Mouse (Mus musculus) embryo, embryonic 11 days (tissue): ENCODE measurements around the gene Pdgfb.

Experiments used
- DNase-seq: peaks from one replicate; pipeline ENCODE4 v3.0.0-alpha.2; 2015

Pdgfb gene

DNA sequence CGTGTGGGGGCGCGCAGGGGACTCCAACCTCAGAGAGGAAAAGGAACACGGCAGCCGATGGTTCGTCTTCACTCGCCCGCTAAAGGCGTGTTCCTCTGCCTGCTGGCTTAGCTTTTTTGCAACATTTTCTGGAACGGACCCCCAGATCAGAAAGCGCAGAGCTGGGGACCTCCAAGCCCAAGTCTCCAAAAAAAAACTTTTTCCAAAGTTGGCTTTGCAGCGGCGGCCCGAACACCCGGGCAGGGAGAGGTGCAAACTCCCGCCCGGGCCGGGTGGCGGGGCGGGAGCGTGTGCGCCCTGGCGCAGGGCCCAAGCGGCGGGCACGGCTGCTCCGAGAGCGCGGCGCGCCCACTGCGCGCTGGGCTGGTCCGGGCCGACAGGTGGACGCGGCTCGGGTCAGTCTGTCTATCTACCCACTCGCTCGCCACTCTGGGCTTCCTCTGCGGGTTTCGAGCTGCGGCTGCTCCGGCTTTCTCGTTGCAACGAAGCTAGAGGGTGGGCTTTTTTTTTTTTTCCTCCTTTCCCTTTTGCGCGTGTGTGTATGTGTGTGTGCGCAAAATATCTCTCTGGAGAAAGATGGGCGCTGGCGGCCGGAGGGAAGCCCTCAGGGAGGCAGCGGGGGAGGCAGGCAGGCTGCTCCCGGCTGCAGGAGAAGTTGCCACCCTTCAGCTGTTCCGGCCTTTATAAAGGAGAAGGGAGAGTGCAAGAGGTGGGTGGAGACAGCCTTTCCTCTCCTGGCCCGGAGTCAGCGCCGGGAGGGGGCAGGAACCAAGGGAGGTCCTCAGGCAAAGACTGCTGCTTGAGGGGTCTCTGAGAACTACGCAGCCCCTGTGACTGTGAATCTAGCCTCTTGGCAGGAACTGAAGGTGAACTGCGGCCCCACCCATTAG, at the start of gene Pdgfb:
Gene Pdgfb, minus strand, starts transcription at position 657 of the 890 bp plus-strand sequence.
- DNase-seq: peak; percentile 43

- no peak for DNase-seq
Observed at GRCm38 (mm10) chr15:80062821-80063220, 48.0 kb upstream of the Pdgfb start.

DNA sequence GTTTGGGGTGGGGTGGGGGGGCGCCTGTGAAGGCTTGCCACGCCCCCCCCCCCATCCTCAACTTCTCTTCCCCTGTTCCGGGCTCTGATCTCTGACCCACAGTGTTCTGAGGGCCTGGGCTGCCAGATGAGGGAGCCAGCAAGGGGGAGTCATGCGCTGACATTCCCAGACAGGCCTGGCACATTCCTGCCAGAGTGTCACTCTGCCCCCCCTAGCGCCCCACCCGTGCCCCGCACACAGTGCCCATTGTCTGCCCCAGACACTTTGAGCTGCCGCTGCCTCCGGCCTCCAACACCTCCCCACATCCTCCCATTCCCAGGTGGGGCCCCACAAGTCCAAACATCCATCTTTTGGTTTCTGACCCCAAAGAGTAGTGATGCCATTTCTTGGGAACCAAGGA, 47.6 kb upstream of the Pdgfb start:
- DNase-seq: no peak

- no peak for DNase-seq
Observed at GRCm38 (mm10) chr15:80061071-80061550, 46.3 kb upstream of the Pdgfb start.

DNA sequence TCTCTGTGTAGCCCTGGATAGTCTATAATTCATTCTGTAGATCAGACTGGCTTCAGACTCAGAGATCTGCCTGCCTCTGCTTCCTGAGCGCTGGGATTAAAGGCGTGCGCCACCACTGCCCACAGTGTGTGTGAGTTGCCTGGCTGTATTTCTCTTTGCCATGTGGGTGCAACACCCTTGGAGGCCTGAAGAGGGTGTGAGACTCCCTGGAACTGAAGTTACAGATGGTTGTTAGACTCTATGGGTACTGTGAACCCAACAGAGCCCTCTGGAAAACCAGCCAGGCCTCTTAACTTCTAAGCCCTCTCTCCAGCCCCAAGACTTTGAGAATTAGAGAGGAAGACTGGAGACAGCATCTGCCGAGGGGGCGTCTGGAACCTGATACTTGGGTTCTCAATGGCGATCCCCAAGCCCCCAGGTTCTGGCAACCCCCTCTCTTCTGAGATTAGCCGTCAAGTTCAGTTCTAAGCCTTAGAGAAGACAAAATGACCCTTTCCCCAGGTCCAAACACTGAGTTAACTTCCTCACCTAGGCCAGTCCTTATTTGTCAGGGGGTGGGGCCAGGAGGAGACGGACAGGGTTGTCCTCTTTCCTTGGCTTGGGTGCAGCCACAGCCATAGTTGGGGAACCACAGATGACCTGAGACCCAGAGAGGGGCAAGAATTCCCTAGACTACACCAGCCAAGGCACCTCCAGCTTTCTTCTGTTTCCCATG, 45.7 kb upstream of the Pdgfb start:
- no peak for DNase-seq

DNA sequence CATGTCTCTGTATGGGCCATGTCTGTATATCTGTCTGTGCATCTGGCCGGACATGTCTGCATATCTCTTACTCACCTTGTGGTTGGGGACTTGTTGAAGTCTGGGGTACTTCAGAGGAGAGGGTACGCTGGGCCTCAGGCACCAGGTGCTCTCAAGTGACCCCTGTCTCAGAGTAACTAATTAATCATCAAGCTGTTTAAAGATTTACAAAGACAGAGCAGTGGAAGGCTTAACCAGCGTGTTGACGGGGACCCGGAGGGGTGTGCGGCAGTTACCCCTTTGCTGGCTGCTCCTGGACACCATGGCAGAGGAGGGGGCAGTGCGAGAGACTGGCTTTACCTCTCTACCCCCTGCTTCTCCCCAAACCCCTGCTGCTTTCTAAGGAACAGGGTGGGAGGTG, 44.8 kb upstream of the Pdgfb start:
- no peak for DNase-seq

DNA sequence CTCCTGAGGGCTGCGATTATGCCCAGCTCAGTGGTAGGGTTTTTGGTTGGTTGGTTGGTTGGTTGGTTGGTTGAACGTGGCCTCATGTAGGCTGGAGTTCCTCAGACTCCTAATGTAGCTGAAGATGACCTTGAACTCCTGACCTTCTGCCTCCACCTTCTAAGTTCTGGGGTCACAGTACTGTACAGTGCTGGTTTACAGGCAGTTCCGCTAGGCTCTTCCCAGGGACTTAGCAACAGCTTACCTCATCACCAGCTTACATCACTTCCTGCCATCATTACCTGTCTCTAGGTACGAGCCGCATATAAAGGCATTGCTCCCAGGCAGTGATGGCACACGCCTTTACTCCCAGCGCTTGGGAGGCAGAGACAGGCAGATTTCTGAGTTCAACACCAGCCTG, 43.4 kb upstream of the Pdgfb start:
- DNase-seq: no peak

- DNase-seq: no peak
Observed at GRCm38 (mm10) chr15:80054034-80054710, 39.4 kb upstream of the Pdgfb start.

GRCm38 (mm10) chr15:80053381-80054033, 38.7 kb upstream of the Pdgfb start:
- DNase-seq: no peak

GRCm38 (mm10) chr15:80051782-80052181, 37.0 kb upstream of the Pdgfb start:
- DNase-seq: no peak

DNA sequence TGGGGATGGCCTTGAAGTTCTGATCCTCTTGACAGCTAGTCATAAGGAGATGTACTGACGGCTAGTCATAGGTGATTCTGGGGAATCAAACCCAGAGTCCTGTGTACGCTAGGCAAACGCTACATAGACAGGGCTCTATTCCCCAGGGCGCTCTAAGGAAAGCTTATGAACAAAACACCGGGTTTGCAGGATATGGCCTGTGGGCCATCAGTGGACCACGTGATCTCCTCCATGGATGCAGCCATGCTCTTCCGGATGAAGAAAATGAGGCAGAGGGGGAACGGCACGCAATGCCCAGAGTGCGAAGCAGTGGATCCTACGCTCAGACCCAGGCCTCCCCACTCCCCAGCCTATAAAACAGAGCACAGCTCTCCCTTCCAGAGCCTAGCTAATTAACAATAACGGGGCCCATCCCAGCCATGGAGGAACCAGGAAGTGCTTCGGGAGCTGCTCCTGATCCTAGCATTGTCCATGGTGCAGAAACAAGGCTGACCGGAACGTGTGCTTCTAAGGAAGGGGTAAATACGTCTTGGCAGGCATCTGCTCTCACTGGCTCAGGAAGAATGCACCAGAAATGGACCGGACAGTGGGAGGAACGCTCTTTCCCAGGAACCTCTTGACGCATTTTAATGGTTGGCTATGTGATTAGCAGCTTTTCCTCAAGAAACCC, 36.5 kb upstream of the Pdgfb start:
- no peak for DNase-seq

- DNase-seq: no peak
Observed at GRCm38 (mm10) chr15:80050093-80050492, 35.3 kb upstream of the Pdgfb start.

DNA sequence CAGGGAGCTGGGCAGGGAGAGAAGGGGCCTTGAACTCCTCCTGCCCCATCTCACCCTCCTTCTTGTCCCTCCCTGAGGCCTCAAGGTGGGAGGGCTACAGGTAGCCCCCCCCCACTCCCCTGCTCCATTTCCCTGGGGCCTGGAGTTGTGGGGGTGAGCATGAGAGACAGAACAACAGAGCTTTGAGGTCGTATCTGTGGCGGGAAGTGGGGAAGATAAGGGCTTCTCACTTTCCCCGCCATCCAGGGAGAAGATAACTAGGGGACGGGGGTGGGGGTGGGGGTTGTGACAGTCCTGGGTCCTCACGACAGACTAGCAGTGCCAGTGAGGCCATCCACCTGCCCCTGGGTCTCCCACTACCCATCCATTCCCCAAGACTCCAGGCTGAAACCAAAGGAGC, 33.2 kb upstream of the Pdgfb start:
- DNase-seq: no peak

DNA sequence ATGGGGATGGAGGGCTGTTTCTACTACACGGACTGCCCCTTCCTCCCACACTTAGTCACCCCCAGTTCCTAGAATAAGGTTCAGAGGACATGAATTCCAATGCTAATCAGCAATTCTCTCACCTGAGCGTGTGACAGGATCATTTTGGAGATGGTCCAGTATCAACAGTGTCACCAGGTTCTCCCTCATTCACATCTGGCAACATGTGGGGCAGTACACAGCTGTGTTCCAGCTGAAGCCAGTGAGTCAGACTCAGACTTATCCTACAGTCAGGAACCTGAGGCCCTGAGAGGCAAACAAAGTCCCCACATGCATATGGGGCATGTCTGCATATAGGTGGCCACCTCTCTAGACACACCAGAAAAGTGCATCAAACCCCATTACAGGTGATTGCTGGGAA, 32.5 kb upstream of the Pdgfb start:
- DNase-seq: no peak

DNA sequence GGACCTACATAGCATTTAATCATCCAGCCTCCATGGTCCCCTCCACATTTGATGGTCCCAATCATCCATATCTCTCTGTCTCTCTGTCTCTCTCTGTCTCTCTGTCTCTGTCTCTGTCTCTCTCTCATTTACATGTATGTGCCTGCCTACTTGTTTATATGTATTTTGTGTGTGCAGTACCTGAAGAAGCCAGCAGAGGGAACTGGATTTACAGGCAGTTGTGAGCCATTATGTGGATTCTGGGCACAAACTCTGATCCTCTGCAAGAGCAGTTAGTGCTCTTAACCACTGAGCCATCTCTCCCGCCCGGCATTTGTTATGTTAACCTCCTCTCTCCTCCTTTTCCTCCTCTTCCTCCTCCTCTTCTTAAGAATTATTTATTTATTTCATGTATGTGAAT, 31.0 kb upstream of the Pdgfb start:
- no peak for DNase-seq

GRCm38 (mm10) chr15:80044249-80044648, 29.5 kb upstream of the Pdgfb start:
- DNase-seq: no peak

DNA sequence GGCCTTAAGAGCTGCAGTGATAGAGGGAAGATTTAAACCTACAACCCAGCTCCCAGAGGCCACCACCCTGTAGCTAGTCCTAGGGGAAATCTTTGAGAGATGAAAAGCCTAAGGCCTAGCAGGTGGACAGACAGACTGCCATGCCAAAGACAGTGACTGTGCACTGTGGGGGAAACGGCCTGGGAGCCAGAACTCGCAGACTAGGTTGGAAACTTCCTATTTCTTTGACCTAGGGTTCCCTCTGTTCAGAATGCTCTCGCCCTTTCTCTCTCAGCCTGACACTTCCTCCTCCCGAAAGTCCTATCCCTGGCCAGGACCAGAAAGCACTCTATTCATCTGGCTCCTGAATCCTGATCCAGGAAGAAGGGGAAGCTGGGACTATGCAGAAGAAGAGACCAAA, 27.4 kb upstream of the Pdgfb start:
- no peak for DNase-seq

DNA sequence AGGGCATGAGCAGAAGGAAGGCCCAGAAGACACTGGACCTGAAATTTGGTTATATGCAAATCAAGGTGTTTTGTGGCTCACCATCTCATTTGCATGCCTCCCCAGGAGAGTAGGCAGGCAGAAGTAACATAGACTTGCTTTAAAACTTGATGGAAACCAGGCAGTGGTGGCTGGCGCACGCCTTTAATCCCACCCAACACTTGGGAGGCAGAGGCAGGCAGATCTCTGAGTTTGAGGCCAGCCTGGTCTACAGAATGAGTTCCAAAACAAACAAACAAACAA, 23.3 kb upstream of the Pdgfb start:
- no peak for DNase-seq

GRCm38 (mm10) chr15:80037255-80038109, 22.7 kb upstream of the Pdgfb start:
- no peak for DNase-seq

DNA sequence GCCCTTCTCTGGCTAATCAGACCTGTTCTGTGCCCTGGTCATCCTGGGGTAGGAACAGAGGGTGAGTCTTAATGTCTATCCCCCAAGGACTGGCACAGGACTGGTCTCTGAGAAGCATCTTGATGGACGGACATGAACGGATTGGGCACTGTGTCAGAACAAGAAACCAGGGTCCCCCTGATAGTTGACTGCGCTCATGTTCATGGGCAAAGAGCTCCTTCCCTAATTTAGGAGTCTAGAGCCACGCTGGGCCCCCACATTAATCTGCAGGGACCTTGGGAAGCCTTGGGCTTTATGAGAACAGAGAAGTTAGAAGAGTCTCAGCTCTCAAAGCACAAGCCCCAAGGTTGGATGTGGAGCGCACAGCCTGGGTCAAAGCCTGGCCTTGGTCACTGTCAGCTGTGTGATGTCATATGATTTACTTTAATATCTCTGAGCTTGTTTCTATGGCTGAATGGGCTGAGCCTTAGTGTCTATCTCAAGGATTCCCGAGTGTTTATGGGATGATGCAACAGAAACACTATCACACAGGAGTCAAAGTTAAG, 20.6 kb upstream of the Pdgfb start:
- no peak for DNase-seq

DNA sequence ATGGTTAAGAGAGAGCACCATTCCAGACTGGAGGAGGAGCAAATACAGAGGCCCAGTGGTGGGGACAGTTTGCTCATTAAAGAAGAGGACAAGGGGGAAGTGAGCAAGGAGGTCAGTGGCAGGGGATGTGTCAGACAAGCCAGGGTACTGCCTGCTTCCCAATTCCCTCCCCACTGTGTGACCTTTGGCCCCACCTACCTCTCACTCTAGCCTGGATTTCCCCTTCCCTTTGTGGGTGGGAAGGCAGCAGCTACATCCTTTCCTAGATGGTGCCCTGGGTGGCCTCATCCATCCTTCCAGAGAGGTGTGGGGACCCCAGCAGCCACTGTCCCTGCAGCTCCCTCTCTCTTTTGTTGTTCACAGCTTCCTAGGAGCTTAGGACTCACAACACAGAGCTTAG, 20.1 kb upstream of the Pdgfb start:
- no peak for DNase-seq
